Mouse (Mus musculus) megakaryocyte, embryonic 14.5 days (primary cell): Measurements from ENCODE around the gene Nab2. TPM values are rescaled to one million over a fixed set of nuclear protein-coding genes. Genes with fewer than 3 reads are reported as not detected.

Experiments used
- H3K27me3 ChIP-seq: replicated peaks from 2 replicates; pipeline ENCODE3; 2012; ENCODE audit warnings: inconsistent platforms
- H3K36me3 ChIP-seq: replicated peaks from 2 replicates; pipeline ENCODE3; 2012; ENCODE audit warnings: low read length, inconsistent platforms, mixed read lengths
- H3K4me1 ChIP-seq: 2 replicates; pipeline ENCODE4 v1.6.1; 2012; ENCODE audit warnings: inconsistent platforms
- H3K4me3 ChIP-seq: replicated peaks from 2 replicates; pipeline ENCODE3; 2012; ENCODE audit warnings: moderate library complexity, mild to moderate bottlenecking, inconsistent platforms
- H3K9me3 ChIP-seq: 2 replicates; pipeline ENCODE4 v1.6.1; 2012; ENCODE audit warnings: inconsistent platforms
- FLI1 ChIP-seq: IDR thresholded peaks from 2 replicates; pipeline ENCODE4 v1.6.1; 2012; ENCODE audit warnings: low read length, inconsistent platforms, mixed read lengths
- GATA1 ChIP-seq: IDR thresholded peaks from 3 replicates; pipeline ENCODE4 v1.6.1; 2012; ENCODE audit warnings: mixed read lengths, low read length, inconsistent platforms, borderline replicate concordance
- polyA plus RNA-seq: library from polyadenylated mRNA; stranded (reverse); fragments of >175 nt; gene quantifications from 2 replicates; pipeline ENCODE4 v1.2.3, GENCODE M21; 2012; ENCODE audit warnings: low replicate concordance; ENCODE audit not compliant: insufficient read depth

Gene Nab2
- polyA plus RNA-seq, 1 experiment, result 21.3 TPM

- Histone ChIP-seq H3K36me3 (no peaks in the 10 kb centered on the region), H3K4me1 (peaks cover 39% of the 10 kb centered on the region), H3K9me3 (no peaks in the 10 kb centered on the region), H3K4me3 (no peak overlapping the region), H3K27me3 (peaks cover 95% of the 10 kb centered on the region)
- no peak for TF ChIP-seq FLI1
- TF ChIP-seq GATA1, result no peak
Observed at GRCm38 (mm10) chr10:127616261-127616679, 52.1 kb downstream of the Nab2 start.

- peaks cover 91% of the 10 kb centered on the region for H3K27me3 ChIP-seq
Observed at GRCm38 (mm10) chr10:127615591-127615990, 52.8 kb downstream of the Nab2 start.

GRCm38 (mm10) chr10:127615034-127615374, 53.4 kb downstream of the Nab2 start:
- peaks cover 37% of the 10 kb centered on the region for H3K4me1 ChIP-seq
- TF ChIP-seq GATA1 (no peak), FLI1 (no peak)

More at GRCm38 (mm10) chr10:127615591-127615990, 52.8 kb downstream of the Nab2 start:
- Histone ChIP-seq H3K4me1 (peaks cover 33% of the 10 kb centered on the region), H3K4me3 (no peak overlapping the region), H3K36me3 (no peaks in the 10 kb centered on the region), H3K9me3 (peaks cover 2% of the 10 kb centered on the region; the same call in 1 of the 2 replicates)
- TF ChIP-seq FLI1 (no peak), GATA1 (no peak)

GRCm38 (mm10) chr10:127614236-127615033, 53.9 kb downstream of the Nab2 start:
- H3K36me3 ChIP-seq, result no peaks in the 10 kb centered on the region
- H3K27me3 ChIP-seq, result peaks cover 90% of the 10 kb centered on the region
- peaks cover 38% of the 10 kb centered on the region for H3K4me1 ChIP-seq
- H3K4me3 ChIP-seq, result no peak overlapping the region
- H3K9me3 ChIP-seq, result peaks cover 7% of the 10 kb centered on the region; the same call in 1 of the 2 replicates
- TF ChIP-seq GATA1, result no peak
- TF ChIP-seq FLI1, result no peak

More at GRCm38 (mm10) chr10:127615034-127615374, 53.4 kb downstream of the Nab2 start:
- Histone ChIP-seq H3K36me3 (no peaks in the 10 kb centered on the region), H3K9me3 (peaks cover 7% of the 10 kb centered on the region; the same call in 1 of the 2 replicates), H3K27me3 (peaks cover 91% of the 10 kb centered on the region), H3K4me3 (no peak overlapping the region)

- H3K4me1 ChIP-seq, result peaks cover 37% of the 10 kb centered on the region
- TF ChIP-seq FLI1 (no peak), GATA1 (no peak)
- peaks cover 7% of the 10 kb centered on the region; the same call in 1 of the 2 replicates for H3K9me3 ChIP-seq
- peaks cover 85% of the 10 kb centered on the region for H3K27me3 ChIP-seq
- no peak overlapping the region for H3K4me3 ChIP-seq
- no peaks in the 10 kb centered on the region for H3K36me3 ChIP-seq
Observed at GRCm38 (mm10) chr10:127612079-127612775, 56.1 kb downstream of the Nab2 start.

Other genes with a start within 250 kb of the Nab2 start
- 3.9 TPM in 1 of 2 replicates, not detected in the other for gene Stac3, start 166.9 kb downstream of the Nab2 start, polyA plus RNA-seq
- gene Ndufa4l2, start 153.6 kb downstream of the Nab2 start, polyA plus RNA-seq, result 0.23 and 5.2 TPM in 2 replicates
- 143 and 168 TPM in 2 replicates for gene Shmt2, start 146.1 kb downstream of the Nab2 start, polyA plus RNA-seq
- 0.32 TPM in 1 of 2 replicates, not detected in the other for gene Nxph4, start 134.0 kb downstream of the Nab2 start, polyA plus RNA-seq
- 10.2 and 208 TPM in 2 replicates for gene Lrp1, start 47.4 kb downstream of the Nab2 start, polyA plus RNA-seq
- gene Stat6, start 25.6 kb downstream of the Nab2 start, polyA plus RNA-seq, result 33.8 and 70.6 TPM in 2 replicates
- 1.5 TPM in 1 of 2 replicates, not detected in the other for gene Nemp1, start 1.7 kb downstream of the Nab2 start, polyA plus RNA-seq
- 0.04 TPM in 1 of 2 replicates, not detected in the other for gene Myo1a, start 36.6 kb upstream of the Nab2 start, polyA plus RNA-seq
- not detected in 2 replicates for gene Tac2, start 55.9 kb upstream of the Nab2 start, polyA plus RNA-seq
- gene Zbtb39, start 71.0 kb upstream of the Nab2 start, polyA plus RNA-seq, result 0.30 and 0.54 TPM in 2 replicates
- not detected in 2 replicates for gene Gpr182, start 83.2 kb upstream of the Nab2 start, polyA plus RNA-seq
- not detected in 2 replicates for gene Rdh1, start 91.2 kb upstream of the Nab2 start, polyA plus RNA-seq
- gene Rdh16f1, start 91.2 kb upstream of the Nab2 start, polyA plus RNA-seq, result not detected in 2 replicates
- not detected in 2 replicates for gene Rdh9, start 107.8 kb upstream of the Nab2 start, polyA plus RNA-seq
- gene Rdh16, start 132.6 kb upstream of the Nab2 start, polyA plus RNA-seq, result not detected in 2 replicates
- gene Rdh19, start 181.4 kb upstream of the Nab2 start, polyA plus RNA-seq, result not detected in 2 replicates
- not detected in 2 replicates for gene Rdh16f2, start 197.9 kb upstream of the Nab2 start, polyA plus RNA-seq
- gene Rdh7, start 220.2 kb upstream of the Nab2 start, polyA plus RNA-seq, result not detected in 2 replicates
- not detected in 2 replicates for gene Sdr9c7, start 229.9 kb upstream of the Nab2 start, polyA plus RNA-seq